Mouse (Mus musculus): ENCODE results near the gene Nxt1.

The Nxt1 gene

DNA sequence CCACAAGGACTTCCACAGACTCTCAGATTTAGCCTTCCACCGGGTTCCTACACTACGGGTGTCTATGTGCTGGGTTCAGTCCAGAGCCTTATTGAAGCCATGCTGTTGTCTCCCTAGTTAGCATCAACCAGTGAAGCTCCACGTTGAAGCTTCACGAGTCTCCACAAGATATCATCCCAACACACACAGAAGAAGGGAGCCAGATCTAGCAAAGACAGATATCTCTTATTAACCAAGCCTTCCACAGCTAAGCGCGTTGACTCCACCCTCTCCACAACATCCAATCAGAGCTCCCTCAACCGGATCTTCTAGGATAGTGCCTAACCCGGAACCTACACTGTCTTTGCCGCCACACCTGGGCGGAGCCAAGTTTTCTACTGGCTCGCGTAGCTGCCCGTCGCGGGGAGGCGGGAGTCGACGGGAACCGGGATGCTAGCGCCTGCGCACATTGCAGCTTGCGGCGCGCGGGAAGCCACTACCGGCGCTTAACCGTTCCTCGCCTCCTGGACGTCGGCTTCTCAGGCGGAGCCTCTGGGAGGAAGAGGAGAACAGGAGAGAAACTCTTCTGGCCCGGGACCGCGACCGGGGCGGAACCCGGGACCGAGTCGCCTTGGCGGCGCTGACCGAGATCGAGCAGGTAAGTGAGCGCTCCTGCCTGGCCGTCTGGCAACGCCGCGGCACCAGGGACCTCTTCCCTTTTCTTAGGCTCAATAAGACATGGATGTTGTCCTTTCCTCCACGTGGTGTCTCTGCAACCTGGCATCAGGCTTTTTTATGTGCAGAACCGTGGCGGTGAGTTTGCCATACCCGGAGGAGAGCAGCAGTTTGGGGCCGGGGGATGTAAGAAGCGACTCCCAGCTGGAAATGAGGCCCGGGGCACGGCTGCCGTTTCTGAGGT lies at the start of gene Nxt1:
TSS of gene Nxt1 (plus strand) at position 403 of the 898 bp plus-strand sequence.
- in situ Hi-C loops (cut with MboI, MseI) = loop anchor here in 1 of 2 experiments (5.0 kb wide), 1 partner anchor 80 kb away; the partner anchor contains the start of gene Cstl1

DNA sequence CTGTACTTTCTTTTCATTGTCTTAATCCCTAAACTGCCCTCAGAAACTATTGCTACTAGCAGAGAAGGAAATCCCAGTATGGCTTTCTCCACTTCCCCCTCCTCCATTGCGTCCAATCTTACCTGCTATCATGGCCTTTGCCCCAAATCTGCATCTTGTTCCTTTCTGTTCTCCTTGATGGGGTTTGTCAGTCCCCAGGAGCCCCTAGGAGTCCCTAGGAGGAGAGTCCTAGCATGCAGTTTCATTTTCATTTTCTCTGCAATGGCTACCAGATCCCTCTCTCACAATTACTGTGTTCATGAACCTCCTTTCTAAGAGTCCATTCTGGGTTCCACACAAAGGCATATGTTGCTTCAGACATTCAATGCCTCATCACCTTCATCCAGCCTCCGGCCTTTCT lies 49.3 kb upstream of the Nxt1 start:
- in situ Hi-C loops (cut with MboI, MseI) = loop anchor here (10.0 kb wide), 2 partner anchors 488 to 652 kb away; no protein-coding TSS in a partner anchor

DNA sequence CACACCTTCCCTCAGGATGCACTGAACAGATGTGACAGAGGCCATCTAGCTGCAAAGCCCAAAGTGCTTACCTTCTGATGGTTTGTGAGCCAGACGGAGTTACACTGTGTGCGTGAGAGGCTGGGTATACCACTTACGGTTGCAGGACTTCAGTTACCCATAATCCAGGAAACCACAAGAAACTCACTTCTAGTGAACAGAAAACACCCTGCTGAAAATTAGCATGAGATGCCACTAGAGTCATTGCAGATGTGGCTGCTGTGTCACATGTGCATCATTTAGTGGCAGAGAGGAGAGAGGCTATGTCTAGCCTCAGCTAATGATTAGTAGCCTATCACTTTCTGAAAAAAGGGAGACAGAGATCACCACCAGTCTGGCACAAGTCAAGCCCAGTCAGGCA lies 47.9 kb upstream of the Nxt1 start:
- in situ Hi-C loops (cut with MboI, MseI) = loop anchor here (10.0 kb wide), 2 partner anchors 490 to 650 kb away; no protein-coding TSS in a partner anchor

DNA sequence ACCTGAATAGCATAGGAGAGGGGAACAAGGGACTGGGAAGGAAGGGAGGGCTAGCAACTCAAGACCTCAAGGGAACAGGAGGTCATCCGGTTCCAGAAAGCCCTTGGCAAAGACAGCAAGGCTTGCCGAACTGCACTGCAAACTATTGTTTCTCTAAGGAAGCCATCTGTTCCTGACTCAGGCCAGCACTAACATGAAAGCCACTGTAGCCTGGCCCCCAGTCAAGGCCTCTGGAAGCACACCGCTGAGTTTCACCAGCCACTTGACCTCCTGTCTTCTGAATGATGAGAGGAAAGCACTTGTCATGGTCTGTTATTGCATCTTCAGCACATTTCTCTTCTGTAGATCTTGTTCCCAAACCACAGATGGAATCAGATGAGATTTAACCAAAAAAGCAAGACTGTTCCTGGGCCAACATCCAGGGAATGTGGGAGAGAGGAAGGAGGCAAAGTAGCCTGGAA lies 45.4 kb upstream of the Nxt1 start:
- in situ Hi-C loops (cut with MboI, MseI) = loop anchor here (10.0 kb wide), 2 partner anchors 492 to 648 kb away; no protein-coding TSS in a partner anchor

DNA sequence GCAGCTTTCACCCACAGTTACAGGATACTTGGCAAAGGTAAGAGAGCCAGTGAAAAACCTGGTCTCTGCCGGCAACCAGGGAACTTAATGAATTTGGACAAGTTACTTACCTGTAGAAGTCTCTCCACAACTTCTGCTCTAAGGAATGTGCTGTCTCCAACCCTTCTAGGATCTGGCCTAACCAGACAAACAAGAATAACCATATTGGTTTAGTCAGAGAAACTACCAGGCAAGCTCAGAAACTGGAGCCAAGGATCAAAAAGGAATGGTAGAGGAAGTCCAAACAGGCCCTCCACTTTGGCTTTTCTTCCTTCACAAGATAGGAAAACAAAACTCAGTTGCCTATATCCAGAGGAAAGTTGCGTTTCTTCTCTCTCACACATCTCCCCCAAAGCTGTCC lies 41.4 kb upstream of the Nxt1 start:
- in situ Hi-C loops (cut with MboI, MseI) = no loop called here

DNA sequence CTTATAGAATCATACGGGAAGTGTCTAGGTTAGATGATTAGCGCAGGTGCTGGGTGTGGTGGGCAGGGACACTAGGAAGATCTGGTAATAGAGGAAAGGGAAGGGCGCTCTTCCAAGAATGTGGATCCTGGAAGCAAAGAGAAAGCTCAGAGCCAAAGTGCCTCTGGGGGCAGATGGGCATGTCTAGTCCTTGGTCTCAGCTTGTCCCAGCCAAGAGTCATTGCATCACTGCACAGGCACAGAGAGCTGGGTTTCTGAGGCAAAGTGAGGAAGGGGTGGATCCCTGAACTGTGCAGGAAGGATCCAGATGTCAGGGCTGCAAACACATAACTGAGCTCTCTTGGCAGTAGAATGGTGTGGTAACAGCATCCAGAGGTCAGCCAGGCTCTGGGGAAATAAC lies 40.8 kb upstream of the Nxt1 start:
- in situ Hi-C loops (cut with MboI, MseI) = no loop called here

DNA sequence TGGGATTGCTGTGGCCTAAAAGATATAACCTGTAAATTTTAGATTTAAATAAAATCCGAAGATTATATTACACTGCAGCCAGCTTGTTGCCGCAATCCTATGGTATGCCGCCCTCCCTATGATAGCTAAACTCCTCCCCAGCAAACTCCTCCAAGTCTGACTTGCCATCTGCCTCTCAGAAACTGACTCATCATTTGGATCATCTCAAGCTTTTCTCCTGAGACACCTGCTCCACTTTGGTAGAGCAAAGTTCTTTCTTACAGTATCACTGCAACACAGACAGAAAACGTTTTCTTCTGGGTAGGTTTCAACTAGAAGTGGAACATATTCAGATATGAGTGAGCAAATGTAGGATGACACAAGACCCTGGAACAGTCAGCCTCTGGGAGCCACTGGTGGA lies 37.9 kb upstream of the Nxt1 start:
- in situ Hi-C loops (cut with MboI, MseI) = no loop called here

DNA sequence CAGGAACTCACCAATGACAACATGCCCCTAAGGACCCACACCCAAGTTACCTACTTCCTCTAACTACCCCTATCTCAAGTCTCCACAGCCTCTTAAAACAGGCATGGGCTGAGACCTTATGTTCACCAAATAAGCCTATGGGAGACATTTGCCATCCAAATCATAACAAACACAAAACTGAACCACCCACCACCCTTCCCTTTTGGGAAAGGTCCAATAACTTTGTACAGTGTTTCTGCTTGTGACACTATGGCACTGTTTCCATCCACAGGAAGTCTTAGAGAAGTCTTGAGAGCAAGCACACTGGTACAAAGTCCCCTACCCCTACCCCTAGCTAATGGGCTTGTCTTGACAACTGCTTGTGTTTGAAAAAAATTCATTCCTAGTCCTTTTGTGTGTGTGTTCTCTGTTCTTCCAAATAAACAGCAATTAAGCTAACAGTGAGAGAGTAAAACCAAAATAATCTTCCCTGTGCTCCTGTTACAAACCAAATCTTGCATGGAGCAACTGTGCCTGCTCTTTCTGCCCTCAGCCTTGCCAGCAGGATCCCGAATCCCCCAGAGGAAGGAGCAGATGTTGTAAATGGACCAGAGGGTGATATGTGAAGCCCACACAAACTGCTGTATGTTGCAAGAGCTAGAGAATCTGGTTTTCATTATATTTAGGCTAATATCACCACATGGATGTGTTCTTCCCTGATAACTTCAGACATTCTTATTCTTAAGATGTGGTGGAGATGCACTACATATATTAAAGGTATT lies 29.6 kb upstream of the Nxt1 start:
- in situ Hi-C loops (cut with MboI, MseI) = no loop called here

DNA sequence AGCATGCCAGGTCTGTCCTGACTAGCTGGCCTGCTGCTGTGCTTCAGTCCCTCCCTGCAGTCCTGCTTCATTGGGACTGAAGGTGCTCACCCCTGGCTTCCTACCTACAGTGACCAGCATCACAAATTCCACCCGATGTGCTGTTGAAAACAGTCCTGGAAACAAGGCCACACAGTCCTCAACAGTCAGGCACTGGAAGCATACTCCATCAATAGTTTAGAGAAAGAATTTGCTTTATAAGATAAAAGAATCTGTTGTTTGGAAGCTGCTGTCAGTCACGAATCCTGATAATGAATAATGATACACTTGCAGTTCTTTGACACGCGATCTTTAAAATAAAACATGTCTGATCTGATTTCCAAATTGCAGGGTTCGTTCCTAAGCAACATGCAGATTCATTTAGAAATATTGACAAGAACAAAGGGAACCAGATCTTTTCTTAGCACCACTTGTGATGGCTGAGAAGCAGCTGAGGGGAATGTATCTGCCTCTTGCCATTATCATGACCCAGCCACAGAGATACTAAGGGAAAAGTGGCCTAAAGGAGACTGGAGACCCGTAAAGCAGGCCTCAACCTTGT lies 27.9 kb upstream of the Nxt1 start:
- in situ Hi-C loops (cut with MboI, MseI) = no loop called here

DNA sequence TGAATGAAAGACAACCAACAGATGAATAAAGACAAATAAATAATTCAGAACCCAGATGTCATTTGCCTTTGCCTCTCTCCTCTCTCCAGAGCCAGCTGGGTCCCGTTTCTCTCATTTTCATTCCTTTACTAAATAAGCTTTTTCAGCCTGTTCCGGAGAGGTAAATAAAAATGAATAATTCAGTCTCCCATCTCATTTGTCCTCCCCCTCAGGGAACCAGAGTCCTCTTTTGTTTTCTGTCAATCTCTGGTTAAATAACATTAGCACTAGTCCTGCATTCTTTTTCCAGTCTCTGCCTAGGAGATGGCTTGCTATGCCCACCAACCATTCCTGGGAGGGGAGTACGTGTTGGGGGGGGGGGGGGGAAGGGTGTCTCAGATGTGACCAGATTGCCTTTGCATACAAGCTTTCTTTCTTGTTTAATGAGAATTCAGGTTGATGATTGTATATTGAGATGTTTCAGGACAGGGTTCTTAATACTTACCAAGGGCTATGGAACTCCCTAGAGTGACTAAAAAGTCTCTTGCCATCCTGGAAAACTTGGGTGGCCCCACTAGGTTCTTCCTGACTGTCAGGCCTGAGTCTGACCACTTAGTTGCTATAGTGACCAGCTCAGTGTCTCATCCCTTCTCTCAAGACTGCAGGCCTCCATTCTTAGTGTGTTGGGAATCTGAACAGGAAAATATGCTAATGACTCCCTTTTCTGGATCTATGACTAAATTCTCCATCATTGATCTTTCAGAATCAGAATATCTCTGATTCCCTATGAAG lies 21.6 kb upstream of the Nxt1 start:
- in situ Hi-C loops (cut with MboI, MseI) = no loop called here

DNA sequence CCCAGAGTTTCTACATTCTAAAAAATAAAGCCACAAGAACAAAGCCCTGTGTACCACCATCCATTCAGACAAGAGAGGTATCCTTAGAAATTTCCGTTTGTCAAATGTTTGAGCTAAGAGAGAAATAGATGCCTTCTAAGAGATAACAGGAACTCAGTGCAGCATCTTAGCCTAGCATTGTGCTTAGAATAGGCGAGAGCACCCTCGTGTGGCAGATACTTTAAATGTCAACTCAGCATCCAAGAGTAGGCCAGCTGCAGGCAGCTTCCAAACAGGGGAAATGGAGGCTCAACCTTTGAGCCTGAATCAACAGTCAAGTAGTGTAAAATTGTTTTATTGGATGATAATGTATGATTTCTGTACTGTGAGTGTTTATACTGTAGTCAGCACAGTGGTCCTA lies 17.4 kb upstream of the Nxt1 start:
- in situ Hi-C loops (cut with MboI, MseI) = no loop called here

DNA sequence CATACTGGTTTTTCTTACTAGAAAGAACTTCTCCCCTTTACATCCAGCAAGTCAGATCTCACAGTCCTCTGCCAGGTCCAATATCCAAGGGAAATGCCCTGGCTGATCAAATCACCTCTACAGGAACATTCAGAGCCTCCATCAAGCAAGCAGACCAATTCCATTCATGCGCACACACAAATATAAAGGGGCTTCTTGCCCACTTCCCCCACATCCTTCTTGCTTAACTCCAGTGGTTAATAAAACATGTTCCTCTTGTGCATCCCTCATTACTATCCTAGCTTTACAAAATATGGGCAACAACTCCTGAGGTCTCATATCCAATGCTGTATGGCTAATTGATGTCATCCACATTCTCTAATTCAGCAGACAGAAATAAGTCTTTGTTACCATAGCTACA lies 8.9 kb upstream of the Nxt1 start:
- in situ Hi-C loops (cut with MboI, MseI) = loop anchor here in 1 of 2 experiments (5.0 kb wide), 1 partner anchor 86 kb away; no protein-coding TSS in a partner anchor

DNA sequence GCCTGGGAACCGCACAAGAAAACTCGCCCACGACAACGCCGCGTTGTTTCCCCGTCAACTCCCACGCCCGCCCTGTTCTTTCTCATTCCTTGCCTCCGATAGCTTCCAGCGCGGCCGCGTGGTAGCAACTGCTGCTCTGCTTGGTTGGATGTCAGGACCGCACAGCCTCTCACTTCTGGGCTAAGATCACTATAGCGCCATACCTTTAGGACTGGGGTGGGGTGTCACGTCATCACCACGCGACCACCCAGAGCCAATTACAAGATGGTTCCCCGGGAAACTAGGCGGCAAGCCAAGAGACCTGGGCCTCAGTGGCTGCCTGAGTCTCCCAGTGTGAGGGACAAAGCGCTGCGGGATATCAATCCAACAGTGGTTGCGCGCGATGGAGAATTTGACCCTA lies 5.4 kb downstream of the Nxt1 start:
- in situ Hi-C loops (cut with MboI, MseI) = loop anchor here in 1 of 2 experiments (5.0 to 25.0 kb wide), 2 partner anchors 194 to 1666 kb away; partner anchors contain the start of gene Xrn2

DNA sequence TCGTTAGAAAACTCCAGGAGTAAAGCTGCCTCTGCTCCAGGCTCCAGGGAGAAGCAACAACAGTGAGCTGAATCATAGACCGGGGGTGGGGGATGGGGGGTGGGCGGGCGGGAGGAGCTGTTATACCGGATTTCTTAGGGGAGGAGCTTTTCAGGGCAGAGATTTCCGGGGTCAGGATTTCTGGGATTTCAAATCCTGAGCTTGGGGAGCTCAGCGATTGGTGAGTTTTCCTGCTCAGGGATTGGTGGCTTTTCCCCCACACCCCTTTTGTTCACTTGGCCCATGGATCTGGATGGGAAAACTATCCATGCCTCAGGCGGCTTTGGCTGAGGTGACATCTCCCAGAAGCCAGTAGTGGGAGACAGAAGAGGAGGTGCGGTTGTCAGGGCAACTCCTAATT lies 6.9 kb downstream of the Nxt1 start:
- in situ Hi-C loops (cut with MboI, MseI) = loop anchor here in 1 of 2 experiments (5.0 to 25.0 kb wide), 2 partner anchors 193 to 1667 kb away; partner anchors contain the start of gene Xrn2

DNA sequence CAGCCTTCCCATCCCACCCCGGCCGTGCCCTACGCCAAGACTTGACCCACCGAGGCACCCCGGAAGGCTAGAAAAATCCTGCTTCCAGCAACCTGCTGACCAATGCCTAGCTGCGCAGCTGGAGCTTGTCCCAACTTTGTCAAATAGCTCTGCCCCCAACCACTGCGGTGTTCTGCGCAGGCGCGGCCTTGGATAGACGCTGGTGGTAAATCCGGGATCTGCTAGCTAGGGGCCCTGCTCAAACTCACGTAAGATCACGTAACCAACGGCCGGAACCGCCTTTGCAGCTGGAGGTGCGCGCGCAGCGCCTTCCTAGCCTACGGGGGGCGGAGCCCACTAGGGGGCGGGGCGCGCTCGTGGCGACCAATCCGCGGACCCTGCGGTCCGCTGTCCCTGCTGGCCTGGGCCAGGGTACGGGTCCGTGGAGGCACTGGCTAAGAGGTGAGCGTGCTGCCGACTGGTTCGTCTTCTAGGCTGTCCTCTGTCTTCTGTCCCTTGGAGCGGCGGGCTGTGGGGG lies 8.4 kb downstream of the Nxt1 start, which contains the start of gene Gzf1:
TSS of gene Gzf1 (plus strand) at position 249 of the 517 bp plus-strand sequence.
- in situ Hi-C loops (cut with MboI, MseI) = loop anchor here (10.0 to 25.0 kb wide), 2 partner anchors 194 to 1669 kb away; partner anchors contain the start of genes Cst3 (in 1 of the 2) and Xrn2 (in 1 of the 2)

DNA sequence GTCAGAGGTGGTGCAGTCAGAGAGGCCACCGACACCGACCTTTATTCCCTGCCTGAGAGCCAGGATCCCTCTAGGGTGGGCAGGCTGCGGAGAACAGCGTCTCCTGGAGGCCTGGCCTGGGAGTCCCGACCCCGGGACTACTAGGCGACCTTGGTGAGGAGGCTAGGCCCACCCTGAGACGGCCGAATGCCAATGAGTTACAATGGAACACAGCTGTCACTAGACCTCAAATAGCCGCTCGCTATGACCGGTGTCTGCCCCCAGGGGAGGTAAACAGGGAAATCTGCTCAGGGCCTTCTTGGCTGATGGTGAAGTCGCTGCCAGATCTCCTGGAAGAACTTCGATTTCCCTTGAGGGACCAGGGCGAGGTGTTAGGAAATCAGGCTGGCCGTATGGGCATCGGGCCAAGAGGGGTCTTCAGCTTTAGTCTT lies 9.1 kb downstream of the Nxt1 start:
- in situ Hi-C loops (cut with MboI, MseI) = loop anchor here (10.0 to 25.0 kb wide), 2 partner anchors 193 to 1669 kb away; partner anchors contain the start of genes Cst3 (in 1 of the 2) and Xrn2 (in 1 of the 2)

DNA sequence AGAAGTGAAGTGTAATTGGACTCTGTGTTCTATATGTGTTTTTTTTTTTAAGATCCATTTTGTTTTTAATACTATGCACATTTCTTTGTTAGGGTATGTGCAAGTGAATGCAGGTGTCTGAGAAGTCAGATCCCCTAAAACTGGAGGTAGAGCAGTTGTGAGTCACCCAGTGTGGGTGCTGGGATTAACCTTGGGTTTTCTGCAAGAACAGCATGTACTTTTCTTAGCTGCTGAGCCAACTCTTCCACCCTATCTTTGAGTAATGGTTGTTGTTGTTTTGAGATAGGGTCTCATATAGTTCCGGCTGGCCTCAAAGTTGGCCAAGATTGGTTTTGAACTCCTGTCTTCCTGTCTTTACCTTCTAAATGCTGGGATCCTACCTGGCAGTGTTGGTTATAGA lies 10.6 kb downstream of the Nxt1 start:
- in situ Hi-C loops (cut with MboI, MseI) = loop anchor here (10.0 to 25.0 kb wide), 2 partner anchors 192 to 1671 kb away; partner anchors contain the start of genes Cst3 (in 1 of the 2) and Xrn2 (in 1 of the 2)

DNA sequence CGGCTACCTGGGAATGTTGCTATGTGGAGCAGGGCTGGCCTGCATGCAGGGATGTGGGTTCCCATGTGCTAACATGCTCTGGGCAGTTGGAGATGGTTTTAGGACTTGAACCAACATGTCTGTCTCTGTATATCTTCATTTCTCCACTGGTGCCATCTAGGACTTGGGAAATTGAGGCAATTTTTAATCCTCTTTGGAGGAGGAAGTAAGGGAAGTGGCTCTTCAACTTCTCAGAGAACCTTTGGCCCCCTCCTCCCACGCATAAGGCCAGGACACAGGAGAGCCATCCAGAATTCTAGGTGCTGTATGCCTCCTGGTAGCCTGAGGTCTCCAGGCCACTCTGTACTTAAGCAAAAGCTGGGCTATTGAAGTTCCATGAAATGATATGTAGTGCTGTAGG lies 12.6 kb downstream of the Nxt1 start:
- in situ Hi-C loops (cut with MboI, MseI) = loop anchor here (10.0 to 25.0 kb wide), 2 partner anchors 190 to 1673 kb away; partner anchors contain the start of genes Cst3 (in 1 of the 2) and Xrn2 (in 1 of the 2)

DNA sequence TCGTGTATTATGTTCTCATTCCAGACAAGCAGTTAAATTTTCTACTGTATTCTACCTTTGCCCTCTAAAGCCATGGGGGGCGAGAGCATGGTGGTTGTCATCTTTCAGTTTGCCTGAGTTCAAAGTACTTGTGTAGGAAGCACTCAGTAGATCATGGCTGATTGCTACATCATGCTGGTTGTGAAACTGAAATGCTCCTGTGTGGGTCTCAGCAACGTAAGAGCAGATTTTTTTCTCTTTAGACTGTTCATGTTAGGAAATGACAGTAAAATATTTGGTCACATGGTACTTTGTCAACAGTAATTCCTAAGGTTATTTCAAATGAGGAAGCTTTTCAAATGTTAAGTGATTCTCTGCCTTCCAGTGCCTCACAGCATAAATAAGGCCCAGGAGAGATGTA lies 13.3 kb downstream of the Nxt1 start:
- in situ Hi-C loops (cut with MboI, MseI) = loop anchor here (10.0 to 25.0 kb wide), 2 partner anchors 189 to 1673 kb away; partner anchors contain the start of genes Cst3 (in 1 of the 2) and Xrn2 (in 1 of the 2)

DNA sequence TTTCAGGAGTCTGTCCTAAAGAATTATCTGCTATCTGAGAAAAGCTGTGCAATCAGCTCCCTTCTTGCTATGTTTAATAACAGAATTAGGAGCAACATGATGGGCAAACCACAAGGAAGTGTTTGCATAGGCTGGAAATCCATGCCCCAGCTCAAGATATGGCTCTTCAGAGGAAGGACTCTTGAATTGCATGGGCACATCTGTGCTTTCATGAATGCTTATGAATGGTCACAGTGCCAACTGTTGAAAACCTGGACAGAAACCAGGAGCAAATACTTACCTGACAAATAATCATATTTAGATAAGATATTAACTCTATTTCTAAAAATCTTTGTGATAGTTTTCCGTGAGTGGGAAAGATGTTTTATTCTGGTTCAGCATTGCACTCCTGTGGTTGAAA lies 14.5 kb downstream of the Nxt1 start:
- in situ Hi-C loops (cut with MboI, MseI) = loop anchor here (10.0 to 25.0 kb wide), 2 partner anchors 188 to 1675 kb away; partner anchors contain the start of genes Cst3 (in 1 of the 2) and Xrn2 (in 1 of the 2)

All from T-helper 17 cell (primary cell).